Mouse (Mus musculus): ENCODE data around the gene Dvl3. TPM values are rescaled to one million over a fixed set of nuclear protein-coding genes. Genes with fewer than 3 reads are reported as not detected.

The Dvl3 gene
- polyA plus RNA-seq, 1 experiment from 2014 or later: 52.8 TPM

GRCm38 (mm10) chr16:20528779-20529178 is 12.0 kb downstream of the Dvl3 start:
- DNase-seq (ENCODE audit: low read depth, low spot score) (no peak), ATAC-seq (no peak)
- H3K27me3 ChIP-seq: no peaks in the 10 kb centered on the region
- ChIA-PET POLR2A (no interaction called here), CTCF (no interaction called here)
- in situ Hi-C loops (cut with MboI; ENCODE audit: low pct_unique_long_range_greater_than_20kb): no loop called here
- TF ChIP-seq CTCF (IDR thresholded peaks at IDR 0.05): no peak

- no peak for TF ChIP-seq CTCF (IDR thresholded peaks at IDR 0.05)
- CTCF ChIA-PET: no interaction called here
These were observed 12.6 kb downstream of the Dvl3 start for GRCm38 (mm10) chr16:20529375-20529774.

DNA sequence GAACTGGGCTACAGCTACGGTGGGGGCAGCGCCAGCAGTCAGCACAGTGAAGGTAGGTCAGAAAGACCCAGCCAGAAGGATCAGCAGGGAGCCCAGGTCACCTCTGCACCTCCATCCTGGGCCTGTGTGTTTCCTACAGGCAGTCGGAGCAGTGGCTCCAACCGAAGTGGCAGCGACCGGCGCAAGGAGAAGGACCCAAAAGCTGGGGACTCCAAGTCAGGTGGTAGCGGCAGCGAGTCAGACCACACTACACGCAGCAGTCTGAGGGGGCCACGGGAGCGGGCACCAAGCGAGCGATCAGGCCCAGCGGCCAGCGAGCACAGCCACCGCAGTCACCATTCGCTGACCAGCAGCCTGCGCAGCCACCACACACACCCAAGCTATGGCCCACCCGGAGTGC is 14.2 kb downstream of the Dvl3 start:
- no peak for TF ChIP-seq CTCF (IDR thresholded peaks at IDR 0.05)
- no peak for DNase-seq (ENCODE audit: low read depth, low spot score)
- in situ Hi-C loops (cut with MboI; ENCODE audit: low pct_unique_long_range_greater_than_20kb): no loop called here
- POLR2A ChIA-PET: interaction anchor here (0.8 kb wide), 1 partner anchor 14 kb away, joined by 3 read pairs; no protein-coding TSS in a partner anchor
- no peak for ATAC-seq
- CTCF ChIA-PET: no interaction called here
- H3K27me3 ChIP-seq: no peaks in the 10 kb centered on the region

More at GRCm38 (mm10) chr16:20529375-20529774, 12.6 kb downstream of the Dvl3 start:
- DNase-seq (ENCODE audit: low read depth, low spot score) (no peak), ATAC-seq (no peak)
- H3K27me3 ChIP-seq: no peaks in the 10 kb centered on the region
- in situ Hi-C loops (cut with MboI; ENCODE audit: low pct_unique_long_range_greater_than_20kb): no loop called here
- POLR2A ChIA-PET: no interaction called here

DNA sequence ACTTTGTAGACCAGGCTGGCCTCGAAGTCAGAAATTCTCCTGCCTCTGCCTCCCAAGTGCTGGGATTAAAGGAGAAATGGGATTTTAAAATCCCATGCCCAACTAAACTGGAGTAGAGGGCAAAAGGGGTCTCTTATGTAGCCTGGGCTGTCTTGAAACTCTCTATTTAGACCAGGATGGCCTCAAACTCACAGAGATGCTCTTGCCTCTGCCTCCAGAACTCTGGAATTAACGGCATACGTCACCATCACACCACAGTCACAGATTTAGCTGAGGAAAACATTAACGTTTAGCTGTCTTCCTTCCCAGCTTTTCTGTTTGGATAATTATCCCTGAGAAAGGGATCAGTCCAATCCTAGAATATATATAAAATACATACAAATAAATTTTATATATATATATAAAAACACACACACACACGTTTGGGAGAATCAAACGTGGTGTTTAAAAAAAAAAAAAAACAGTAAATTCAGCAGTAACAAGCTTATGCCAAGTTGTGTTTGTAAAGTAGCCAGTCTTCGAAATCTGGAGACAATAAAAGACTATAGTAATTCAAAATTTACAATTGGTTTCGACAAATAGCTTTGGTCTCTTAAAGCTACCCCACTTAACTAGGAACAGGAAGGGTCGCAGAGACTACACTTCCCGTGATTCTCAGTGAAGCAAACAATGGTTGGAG is 18.0 kb downstream of the Dvl3 start:
- DNase-seq (ENCODE audit: low read depth, low spot score) (no peak), ATAC-seq (no peak)
- ChIA-PET CTCF (interaction anchor here (0.7 to 2.0 kb wide), 3 partner anchors 10 to 31 kb away, joined by 3 to 5 read pairs (median 3); no protein-coding TSS in a partner anchor), POLR2A (interaction anchor here (0.6 to 4.1 kb wide), 5 partner anchors 13 to 572 kb away, joined by 3 to 19 read pairs (median 4); partner anchors contain the start of genes Abcf3 and Dvl3)
- no peaks in the 10 kb centered on the region for H3K27me3 ChIP-seq
- in situ Hi-C loops (cut with MboI; ENCODE audit: low pct_unique_long_range_greater_than_20kb): no loop called here
- TF ChIP-seq CTCF (IDR thresholded peaks at IDR 0.05): no peak

- in situ Hi-C loops (cut with MboI; ENCODE audit: low pct_unique_long_range_greater_than_20kb): no loop called here
- ATAC-seq (peak; percentile 61), DNase-seq (ENCODE audit: low read depth, low spot score) (peak; percentile 92)
- TF ChIP-seq CTCF (IDR thresholded peaks at IDR 0.05): no peak
- ChIA-PET CTCF (interaction anchor here (0.7 to 2.0 kb wide), 3 partner anchors 11 to 31 kb away, joined by 3 to 5 read pairs (median 3); no protein-coding TSS in a partner anchor), POLR2A (interaction anchor here (0.6 to 4.1 kb wide), 6 partner anchors 13 to 573 kb away, joined by 3 to 19 read pairs (median 4); partner anchors contain the start of genes Abcf3 and Dvl3)
- H3K27me3 ChIP-seq: no peaks in the 10 kb centered on the region
These were observed 18.7 kb downstream of the Dvl3 start, which contains the start of gene Ap2m1 for GRCm38 (mm10) chr16:20535296-20536080. Gene Ap2m1 (plus strand): TSS chr16:20535478.

GRCm38 (mm10) chr16:20536081-20536665 is 19.4 kb downstream of the Dvl3 start:
- POLR2A ChIA-PET: interaction anchor here (0.6 to 4.1 kb wide), 2 partner anchors 19 to 118 kb away, joined by 3 to 19 read pairs; partner anchors contain the start of gene Dvl3
- H3K27me3 ChIP-seq: no peaks in the 10 kb centered on the region
- in situ Hi-C loops (cut with MboI; ENCODE audit: low pct_unique_long_range_greater_than_20kb): no loop called here
- ATAC-seq (no peak), DNase-seq (ENCODE audit: low read depth, low spot score) (no peak)
- no peak for TF ChIP-seq CTCF (IDR thresholded peaks at IDR 0.05)
- CTCF ChIA-PET: interaction anchor here (2.0 kb wide), 1 partner anchor 15 kb away, joined by 5 read pairs; no protein-coding TSS in a partner anchor

DNA sequence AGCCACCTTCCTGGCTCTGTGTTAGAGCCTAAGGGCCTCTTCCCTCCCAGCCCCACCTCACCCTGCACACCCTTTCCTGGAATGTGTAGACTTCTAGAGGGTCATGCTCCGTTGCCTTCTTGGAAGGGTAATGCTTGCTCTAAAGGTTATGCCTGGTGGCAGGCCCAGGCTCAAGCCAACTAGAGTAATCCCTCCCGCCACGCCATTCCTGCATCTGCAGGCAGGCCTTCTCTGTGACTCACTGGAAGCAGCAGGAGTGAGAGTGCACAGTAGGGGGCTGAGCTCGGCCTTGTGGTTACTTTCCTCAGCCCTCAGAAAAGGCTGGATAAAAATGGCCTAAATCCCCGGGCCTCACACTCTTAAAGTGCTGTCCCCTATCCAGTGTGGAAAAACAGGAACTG is 20.3 kb downstream of the Dvl3 start:
- CTCF ChIA-PET: no interaction called here
- POLR2A ChIA-PET: interaction anchor here (0.6 to 4.1 kb wide), 3 partner anchors 10 to 27 kb away, joined by 3 to 19 read pairs (median 3); partner anchors contain the start of gene Dvl3
- TF ChIP-seq CTCF (IDR thresholded peaks at IDR 0.05): no peak
- no peaks in the 10 kb centered on the region for H3K27me3 ChIP-seq
- ATAC-seq (peak; percentile 88), DNase-seq (ENCODE audit: low read depth, low spot score) (peak; percentile 86)
- in situ Hi-C loops (cut with MboI; ENCODE audit: low pct_unique_long_range_greater_than_20kb): no loop called here

- in situ Hi-C loops (cut with MboI; ENCODE audit: low pct_unique_long_range_greater_than_20kb): no loop called here
These were observed 21.0 kb downstream of the Dvl3 start for GRCm38 (mm10) chr16:20537601-20538320.

GRCm38 (mm10) chr16:20539649-20540048 is 22.9 kb downstream of the Dvl3 start:
- no peak for DNase-seq (ENCODE audit: low read depth, low spot score)
- H3K27me3 ChIP-seq: no peaks in the 10 kb centered on the region
- POLR2A ChIA-PET: no interaction called here
- ATAC-seq: no peak
- CTCF ChIA-PET: no interaction called here
- no peak for TF ChIP-seq CTCF (IDR thresholded peaks at IDR 0.05)
- in situ Hi-C loops (cut with MboI; ENCODE audit: low pct_unique_long_range_greater_than_20kb): no loop called here

More at GRCm38 (mm10) chr16:20537601-20538320, 21.0 kb downstream of the Dvl3 start:
- POLR2A ChIA-PET: interaction anchor here (0.6 to 4.1 kb wide), 6 partner anchors 10 to 135 kb away, joined by 3 to 19 read pairs (median 3); partner anchors contain the start of genes Abcf3, Alg3, Dvl3 and Eef1akmt4
- CTCF ChIA-PET: no interaction called here
- ATAC-seq (no peak), DNase-seq (ENCODE audit: low read depth, low spot score) (no peak)
- TF ChIP-seq CTCF (IDR thresholded peaks at IDR 0.05): no peak
- no peaks in the 10 kb centered on the region for H3K27me3 ChIP-seq

DNA sequence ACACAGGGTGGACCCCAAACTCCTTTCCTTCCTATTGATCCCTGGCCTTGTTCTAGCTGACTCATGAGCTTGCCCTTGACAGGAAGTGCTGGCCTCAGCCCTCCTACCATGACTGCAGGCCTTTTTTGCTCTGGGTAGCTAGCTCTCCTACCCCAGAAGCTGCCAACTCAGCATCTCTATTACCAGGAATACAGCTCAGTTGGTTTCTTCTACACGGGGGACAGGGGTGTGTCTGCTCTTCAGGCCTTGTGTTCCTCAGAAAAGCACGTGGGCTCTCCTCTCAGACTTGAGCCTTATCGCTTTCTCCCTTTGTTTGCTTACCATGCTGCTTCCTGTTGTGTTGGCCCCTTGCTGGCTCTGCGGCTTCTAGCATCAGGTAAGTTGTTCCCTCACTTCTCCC is 23.7 kb downstream of the Dvl3 start:
- ATAC-seq: no peak
- in situ Hi-C loops (cut with MboI; ENCODE audit: low pct_unique_long_range_greater_than_20kb): no loop called here
- no peak for TF ChIP-seq CTCF (IDR thresholded peaks at IDR 0.05)
- DNase-seq (ENCODE audit: low read depth, low spot score): no peak
- no peaks in the 10 kb centered on the region for H3K27me3 ChIP-seq
- ChIA-PET CTCF (no interaction called here), POLR2A (interaction anchor here (1.1 kb wide), 1 partner anchor 175 kb away, joined by 3 read pairs; no protein-coding TSS in a partner anchor)

Measured in Patski (cell line).